Mouse (Mus musculus): Measurements from ENCODE around the gene Vsig10.

- TF ChIP-seq CTCF (conservative IDR thresholded peaks at IDR 0.05; ENCODE audit: insufficient read depth, insufficient read length, low read depth, low read length) (no peak), POLR2A (IDR thresholded peaks at IDR 0.05; ENCODE audit: low read depth, low read length) (no peak)
Measured at GRCm38 (mm10) chr5:117318741-117319629, at the start of gene Vsig10.
